Mouse (Mus musculus): ENCODE data around the gene Lonp1. TPM values are rescaled to one million over a fixed set of nuclear protein-coding genes. Genes with fewer than 3 reads are reported as not detected.
"Not testable (repeated sequence)": the region's sequence is repeated elsewhere in the genome, so short reads cannot be mapped to it uniquely, and the experiment has no call there.

Gene Lonp1
- total and polyA plus RNA-seq, 3 experiments = 95.9 to 131 (median 113) TPM

DNA sequence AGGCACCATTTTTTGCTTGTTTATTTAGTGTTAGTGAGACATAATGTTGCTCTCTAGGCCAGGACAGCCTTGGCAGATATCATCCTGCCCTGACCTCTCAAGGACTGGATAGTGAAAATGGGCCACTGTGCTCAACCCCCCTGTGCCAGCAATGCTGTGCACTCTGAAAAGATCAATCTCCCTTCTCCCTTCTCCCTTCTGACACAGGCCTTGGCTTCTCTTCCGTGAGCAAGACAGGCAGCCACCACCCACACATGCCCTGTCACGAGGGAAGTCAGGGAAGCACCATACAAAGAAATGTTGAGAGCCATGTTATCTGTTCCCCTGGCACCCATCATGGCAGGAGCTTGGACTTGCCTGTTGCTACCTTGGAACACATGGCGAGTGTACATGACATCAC is 28.6 kb upstream of the Lonp1 start:
- 40% methylated on average over 3 of the region's 3 CpGs for WGBS
- no peak overlapping the region for H3K4me3 ChIP-seq
- H3K9ac ChIP-seq (ENCODE audit: low read depth, low read length) = no peak overlapping the region
- H3K4me1 ChIP-seq (ENCODE audit: control insufficient read depth, insufficient read depth, low read length) = no peaks in the 10 kb centered on the region
- H3K27ac ChIP-seq = no peak overlapping the region
- TF ChIP-seq EP300 (IDR thresholded peaks at IDR 0.05; ENCODE audit: insufficient read depth, low read depth, low read length) (no peak), CTCF (IDR thresholded peaks at IDR 0.05) (no peak), POLR2A (IDR thresholded peaks at IDR 0.05; ENCODE audit: insufficient read depth, low read depth, low read length) (no peak)
- no peaks in the 10 kb centered on the region for H3K79me2 ChIP-seq (replicated peaks; ENCODE audit: control insufficient read depth, insufficient read depth, low read length)
- intact Hi-C loops (cut with DNase I) = no loop called here
- H3K27me3 ChIP-seq (ENCODE audit: control insufficient read depth, insufficient read depth, low read length) = no peaks in the 10 kb centered on the region
- no peak for DNase-seq
- H3K36me3 ChIP-seq (ENCODE audit: control insufficient read depth, insufficient read depth, low read length) = no peaks in the 10 kb centered on the region

- Histone ChIP-seq H3K4me3 (no peak overlapping the region), H3K36me3 (ENCODE audit: control insufficient read depth, insufficient read depth, low read length) (no peaks in the 10 kb centered on the region), H3K27ac (no peak overlapping the region), H3K4me1 (ENCODE audit: control insufficient read depth, insufficient read depth, low read length) (no peaks in the 10 kb centered on the region), H3K79me2 (replicated peaks; ENCODE audit: control insufficient read depth, insufficient read depth, low read length) (no peaks in the 10 kb centered on the region), H3K9ac (ENCODE audit: low read depth, low read length) (no peak overlapping the region), H3K27me3 (ENCODE audit: control insufficient read depth, insufficient read depth, low read length) (no peaks in the 10 kb centered on the region)
- WGBS = 85% methylated on average over 2 of the region's 2 CpGs
- intact Hi-C loops (cut with DNase I) = no loop called here
- DNase-seq = no peak
- no peak for TF ChIP-seq EP300 (IDR thresholded peaks at IDR 0.05; ENCODE audit: insufficient read depth, low read depth, low read length)
- no peak for TF ChIP-seq CTCF (IDR thresholded peaks at IDR 0.05)
- no peak for TF ChIP-seq POLR2A (IDR thresholded peaks at IDR 0.05; ENCODE audit: insufficient read depth, low read depth, low read length)
These were observed 28.1 kb upstream of the Lonp1 start for GRCm38 (mm10) chr17:56654771-56655170.

GRCm38 (mm10) chr17:56651801-56652200 is 25.1 kb upstream of the Lonp1 start:
- H3K36me3 ChIP-seq (ENCODE audit: control insufficient read depth, insufficient read depth, low read length) = no peaks in the 10 kb centered on the region
- no peaks in the 10 kb centered on the region for H3K79me2 ChIP-seq (replicated peaks; ENCODE audit: control insufficient read depth, insufficient read depth, low read length)
- no peak for DNase-seq
- no peaks in the 10 kb centered on the region for H3K4me1 ChIP-seq (ENCODE audit: control insufficient read depth, insufficient read depth, low read length)
- H3K27me3 ChIP-seq (ENCODE audit: control insufficient read depth, insufficient read depth, low read length) = no peaks in the 10 kb centered on the region
- intact Hi-C loops (cut with DNase I) = no loop called here
- H3K4me3 ChIP-seq = no peak overlapping the region
- no peak overlapping the region for H3K27ac ChIP-seq
- H3K9ac ChIP-seq (ENCODE audit: low read depth, low read length) = no peak overlapping the region
- TF ChIP-seq CTCF (IDR thresholded peaks at IDR 0.05) (no peak), EP300 (IDR thresholded peaks at IDR 0.05; ENCODE audit: insufficient read depth, low read depth, low read length) (no peak), POLR2A (IDR thresholded peaks at IDR 0.05; ENCODE audit: insufficient read depth, low read depth, low read length) (no peak)
- 26% methylated on average over 10 of the region's 10 CpGs for WGBS

GRCm38 (mm10) chr17:56647546-56647945 is 20.9 kb upstream of the Lonp1 start:
- Histone ChIP-seq H3K36me3 (ENCODE audit: control insufficient read depth, insufficient read depth, low read length) (no peaks in the 10 kb centered on the region), H3K9ac (ENCODE audit: low read depth, low read length) (no peak overlapping the region), H3K4me1 (ENCODE audit: control insufficient read depth, insufficient read depth, low read length) (no peaks in the 10 kb centered on the region), H3K79me2 (replicated peaks; ENCODE audit: control insufficient read depth, insufficient read depth, low read length) (no peaks in the 10 kb centered on the region), H3K27me3 (ENCODE audit: control insufficient read depth, insufficient read depth, low read length) (no peaks in the 10 kb centered on the region), H3K27ac (no peak overlapping the region), H3K4me3 (no peak overlapping the region)
- TF ChIP-seq CTCF (IDR thresholded peaks at IDR 0.05) = no peak
- 28% methylated on average over 12 of the region's 13 CpGs for WGBS
- intact Hi-C loops (cut with DNase I) = no loop called here
- no peak for DNase-seq

DNA sequence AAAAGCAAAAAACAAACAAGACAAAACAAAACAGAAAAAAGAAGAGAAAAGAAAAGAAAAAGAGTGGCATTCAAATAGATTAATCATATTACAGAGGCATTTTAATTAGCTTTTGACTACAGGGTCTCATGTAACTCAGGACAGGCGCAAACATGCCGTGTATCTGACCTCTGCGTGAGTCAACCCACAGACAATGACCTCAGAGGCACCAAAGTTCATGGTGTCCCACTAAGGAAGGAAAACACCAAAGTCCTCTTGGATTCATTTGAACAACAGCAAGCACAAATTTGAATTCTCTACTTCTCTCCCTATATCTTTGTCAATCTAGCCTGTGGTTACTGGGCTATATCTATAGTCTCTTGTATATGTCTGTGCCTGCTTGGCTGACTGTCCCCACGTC is 16.6 kb upstream of the Lonp1 start:
- Histone ChIP-seq H3K79me2 (replicated peaks; ENCODE audit: control insufficient read depth, insufficient read depth, low read length) (no peaks in the 10 kb centered on the region), H3K4me3 (no peak overlapping the region), H3K27ac (no peak overlapping the region), H3K27me3 (ENCODE audit: control insufficient read depth, insufficient read depth, low read length) (no peaks in the 10 kb centered on the region), H3K9ac (ENCODE audit: low read depth, low read length) (no peak overlapping the region), H3K4me1 (ENCODE audit: control insufficient read depth, insufficient read depth, low read length) (no peaks in the 10 kb centered on the region), H3K36me3 (ENCODE audit: control insufficient read depth, insufficient read depth, low read length) (no peaks in the 10 kb centered on the region)
- WGBS = 76% methylated on average over 4 of the region's 4 CpGs
- no peak for DNase-seq
- intact Hi-C loops (cut with DNase I) = no loop called here
- TF ChIP-seq EP300 (IDR thresholded peaks at IDR 0.05; ENCODE audit: insufficient read depth, low read depth, low read length) (no peak), POLR2A (IDR thresholded peaks at IDR 0.05; ENCODE audit: insufficient read depth, low read depth, low read length) (no peak), CTCF (IDR thresholded peaks at IDR 0.05) (no peak)

DNA sequence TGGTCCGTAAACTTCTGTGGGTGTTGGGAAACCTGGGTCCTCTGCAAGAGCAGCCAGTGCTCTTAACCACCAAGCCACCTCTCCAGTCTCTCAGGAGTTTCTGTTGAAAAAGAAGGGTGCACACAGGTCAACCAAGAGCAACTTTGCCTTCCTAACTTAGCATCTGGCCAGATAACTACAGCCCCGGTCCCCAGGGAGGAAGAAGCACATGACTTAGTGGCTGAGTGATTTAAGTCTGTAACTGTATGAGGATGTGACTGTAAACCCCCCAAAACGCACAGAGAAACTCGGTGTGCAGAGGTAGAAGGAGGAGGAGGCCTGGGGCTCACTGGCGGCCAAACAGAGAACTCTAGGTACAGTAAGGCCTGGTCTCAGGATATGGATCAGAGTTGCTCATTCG is 7.3 kb upstream of the Lonp1 start:
- intact Hi-C loops (cut with DNase I) = no loop called here
- no peak overlapping the region for H3K4me3 ChIP-seq
- 73% methylated on average over 6 of the region's 6 CpGs for WGBS
- no peak for TF ChIP-seq EP300 (IDR thresholded peaks at IDR 0.05; ENCODE audit: insufficient read depth, low read depth, low read length)
- H3K36me3 ChIP-seq (ENCODE audit: control insufficient read depth, insufficient read depth, low read length) = no peaks in the 10 kb centered on the region
- H3K27ac ChIP-seq = no peak overlapping the region
- H3K27me3 ChIP-seq (ENCODE audit: control insufficient read depth, insufficient read depth, low read length) = no peaks in the 10 kb centered on the region
- no peak overlapping the region for H3K9ac ChIP-seq (ENCODE audit: low read depth, low read length)
- H3K4me1 ChIP-seq (ENCODE audit: control insufficient read depth, insufficient read depth, low read length) = no peaks in the 10 kb centered on the region
- DNase-seq = no peak
- H3K79me2 ChIP-seq (replicated peaks; ENCODE audit: control insufficient read depth, insufficient read depth, low read length) = no peaks in the 10 kb centered on the region

GRCm38 (mm10) chr17:56631807-56632206 is 5.1 kb upstream of the Lonp1 start:
- Histone ChIP-seq H3K27ac (no peak overlapping the region), H3K9ac (ENCODE audit: low read depth, low read length) (no peak overlapping the region), H3K27me3 (ENCODE audit: control insufficient read depth, insufficient read depth, low read length) (no peaks in the 10 kb centered on the region), H3K79me2 (replicated peaks; ENCODE audit: control insufficient read depth, insufficient read depth, low read length) (no peaks in the 10 kb centered on the region), H3K4me3 (no peak overlapping the region), H3K4me1 (ENCODE audit: control insufficient read depth, insufficient read depth, low read length) (peaks cover 4% of the 10 kb centered on the region), H3K36me3 (ENCODE audit: control insufficient read depth, insufficient read depth, low read length) (no peaks in the 10 kb centered on the region)
- WGBS = 41% methylated on average over 4 of the region's 4 CpGs
- no peak for TF ChIP-seq POLR2A (IDR thresholded peaks at IDR 0.05; ENCODE audit: insufficient read depth, low read depth, low read length)
- TF ChIP-seq CTCF (IDR thresholded peaks at IDR 0.05) = no peak
- no peak for TF ChIP-seq EP300 (IDR thresholded peaks at IDR 0.05; ENCODE audit: insufficient read depth, low read depth, low read length)
- intact Hi-C loops (cut with DNase I) = no loop called here
- DNase-seq = no peak

GRCm38 (mm10) chr17:56629800-56630781 is 3.4 kb upstream of the Lonp1 start:
- H3K4me1 ChIP-seq (ENCODE audit: control insufficient read depth, insufficient read depth, low read length); H3K36me3 ChIP-seq (ENCODE audit: control insufficient read depth, insufficient read depth, low read length); H3K4me3 ChIP-seq; H3K27ac ChIP-seq; DNase-seq; H3K9ac ChIP-seq (ENCODE audit: low read depth, low read length); H3K79me2 ChIP-seq (replicated peaks; ENCODE audit: control insufficient read depth, insufficient read depth, low read length); H3K27me3 ChIP-seq (ENCODE audit: control insufficient read depth, insufficient read depth, low read length): not testable (repeated sequence)
- intact Hi-C loops (cut with DNase I) = loop anchor here (5.0 kb wide), 3 partner anchors 48 to 132 kb away; partner anchors contain the start of genes Dus3l, Ndufa11, Safb and Safb2
- 77% methylated on average over 27 of the region's 27 CpGs for WGBS
